Mouse (Mus musculus) G1E (cell line): ENCODE measurements around the gene Rtl5. TPM values are rescaled to one million over a fixed set of nuclear protein-coding genes. Genes with fewer than 3 reads are reported as not detected.

ENCODE experiments used
- ATAC-seq: 2 replicates; pipeline ENCODE4 v1.8.0; 2016; ENCODE audit warnings: mild to moderate bottlenecking; ENCODE audit not compliant: insufficient number of reproducible peaks, poor library complexity, low FRiP score, severe bottlenecking; ENCODE audit errors: extremely low read depth
- DNase-seq: peaks from one replicate; pipeline ENCODE4 v3.0.0; 2012; ENCODE audit warnings: low spot score
- H3K27me3 ChIP-seq: 2 replicates; pipeline ENCODE4 v1.6.1; 2012; ENCODE audit warnings: mild to moderate bottlenecking, low read length, inconsistent platforms; ENCODE audit not compliant: insufficient read depth
- H3K36me3 ChIP-seq: replicated peaks from 2 replicates; pipeline ENCODE3; 2012; ENCODE audit warnings: mild to moderate bottlenecking, inconsistent platforms
- H3K4me1 ChIP-seq: 2 replicates; pipeline ENCODE4 v1.6.1; 2012; ENCODE audit warnings: low read depth, low read length, inconsistent platforms, mixed read lengths; ENCODE audit not compliant: insufficient read depth
- H3K4me3 ChIP-seq: 2 replicates; pipeline ENCODE4 v1.5.1; 2012; ENCODE audit warnings: low read depth, mild to moderate bottlenecking, inconsistent platforms, low read length, moderate library complexity, mixed read lengths
- H3K9me3 ChIP-seq: replicated peaks from 2 replicates; pipeline ENCODE4 v1.6.1; 2012; ENCODE audit warnings: inconsistent platforms
- CTCF ChIP-seq: IDR thresholded peaks from 2 replicates; pipeline ENCODE4 v1.5.1; 2012; ENCODE audit warnings: low read depth, low read length, inconsistent platforms, mixed read lengths
- GATA1 ChIP-seq: IDR thresholded peaks from 2 replicates; pipeline ENCODE4 v1.6.1; 2012; ENCODE audit warnings: borderline replicate concordance, low read length, inconsistent platforms, mixed read lengths
- GATA2 ChIP-seq: IDR thresholded peaks from 2 replicates; pipeline ENCODE4 v1.6.1; 2012; ENCODE audit warnings: low read depth, low read length, inconsistent platforms, borderline replicate concordance
- POLR2AphosphoS5 ChIP-seq: IDR thresholded peaks from 2 replicates; pipeline ENCODE4 v1.6.1; 2012; ENCODE audit warnings: low read depth, low read length, inconsistent platforms; ENCODE audit not compliant: insufficient replicate concordance
- TAL1 ChIP-seq: conservative IDR thresholded peaks from 2 replicates; pipeline ENCODE4 v1.6.1; 2012; ENCODE audit warnings: low read depth, low read length, inconsistent platforms, mixed read lengths
- polyA plus RNA-seq: library from polyadenylated mRNA; stranded (reverse); fragments of >175 nt; gene quantifications from 2 replicates; pipeline ENCODE4 v1.2.3, GENCODE M21; 2012
- total RNA-seq, 2 experiments: library from RNA; stranded (forward) in 1 of 2; stranded (reverse) in 1 of 2; fragments of 200-1000 nt in 1 of 2; fragments of >200 nt in 1 of 2; fragmentation: Nextera tagmentation in 1 of 2; gene quantifications; 2 replicates each; pipeline ENCODE4 v1.2.3; 2014 to 2017

The Rtl5 gene
- total and polyA plus RNA-seq, 3 experiments = 0.82 TPM; not detected in 2

GRCm38 (mm10) chrX:102024976-102025375, 46.1 kb downstream of the Rtl5 start:
- no peak for ATAC-seq
- no peak overlapping the region for H3K4me3 ChIP-seq
- no peak for TF ChIP-seq GATA1
- no peak for TF ChIP-seq GATA2
- TF ChIP-seq CTCF = no peak
- TF ChIP-seq POLR2AphosphoS5 = no peak
- no peak for TF ChIP-seq TAL1
- H3K4me1 ChIP-seq = no peaks in the 10 kb centered on the region
- H3K9me3 ChIP-seq = no peaks in the 10 kb centered on the region
- H3K36me3 ChIP-seq = no peaks in the 10 kb centered on the region
- no peak for DNase-seq
- H3K27me3 ChIP-seq = no peaks in the 10 kb centered on the region

- H3K9me3 ChIP-seq = no peaks in the 10 kb centered on the region
- H3K36me3 ChIP-seq = no peaks in the 10 kb centered on the region
- TF ChIP-seq CTCF = no peak
- TF ChIP-seq POLR2AphosphoS5 = no peak
- TF ChIP-seq GATA1 = no peak
- no peak for TF ChIP-seq GATA2
- no peak for TF ChIP-seq TAL1
- H3K4me3 ChIP-seq = no peak overlapping the region
- ATAC-seq = no peak
- H3K4me1 ChIP-seq = no peaks in the 10 kb centered on the region
- no peak for DNase-seq
- peaks cover 6% of the 10 kb centered on the region; the same call in 1 of the 2 replicates for H3K27me3 ChIP-seq
Observed at GRCm38 (mm10) chrX:102019471-102020240, 51.4 kb downstream of the Rtl5 start.

- no peak overlapping the region for H3K4me3 ChIP-seq
- ATAC-seq (no peak), DNase-seq (no peak)
- H3K9me3 ChIP-seq = no peaks in the 10 kb centered on the region
- H3K27me3 ChIP-seq = peaks cover 6% of the 10 kb centered on the region; the same call in 1 of the 2 replicates
- no peak for TF ChIP-seq GATA2
- TF ChIP-seq GATA1 = no peak
- TF ChIP-seq TAL1 = no peak
- TF ChIP-seq POLR2AphosphoS5 = no peak
- no peak for TF ChIP-seq CTCF
- H3K4me1 ChIP-seq = no peaks in the 10 kb centered on the region
- no peaks in the 10 kb centered on the region for H3K36me3 ChIP-seq
Observed at GRCm38 (mm10) chrX:102018890-102019289, 52.2 kb downstream of the Rtl5 start.

DNA sequence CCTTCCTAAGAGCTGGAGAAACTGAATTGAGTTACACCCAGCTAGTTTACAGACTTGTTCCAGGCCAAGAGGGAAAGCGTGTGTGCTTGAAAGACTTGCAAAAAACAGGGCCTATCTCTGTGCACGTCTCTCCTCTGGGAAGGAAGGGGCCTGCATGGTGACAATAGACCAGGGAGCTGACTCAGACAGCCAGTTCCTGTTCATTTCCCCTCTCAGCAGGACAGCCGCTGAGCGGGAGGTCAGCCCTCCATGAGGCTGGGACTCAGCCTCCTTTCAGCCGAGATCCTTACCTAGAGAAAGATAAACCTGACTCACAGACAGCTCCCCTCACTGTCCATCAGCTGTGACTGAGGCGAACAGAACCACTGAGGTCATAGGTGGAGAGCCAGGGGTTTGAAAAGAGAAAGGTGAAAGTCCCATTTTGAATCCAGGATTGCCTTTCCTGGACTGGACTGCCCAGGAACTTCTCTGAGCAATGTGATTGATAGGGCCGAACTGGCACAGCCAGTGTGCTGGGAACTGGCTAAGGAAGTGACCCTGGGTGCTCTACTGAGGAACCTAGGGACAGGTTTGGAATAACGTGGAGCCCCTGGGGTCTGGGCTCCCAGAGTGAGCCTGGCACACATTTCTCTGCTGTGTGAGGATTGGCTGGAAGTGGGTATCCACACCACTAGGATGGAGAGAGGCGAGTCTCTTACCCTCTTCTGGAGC, 53.7 kb downstream of the Rtl5 start:
- no peaks in the 10 kb centered on the region for H3K9me3 ChIP-seq
- TF ChIP-seq POLR2AphosphoS5 (no peak), TAL1 (no peak)
- DNase-seq (no peak), ATAC-seq (no peak)
- H3K36me3 ChIP-seq = no peaks in the 10 kb centered on the region
- no peak overlapping the region for H3K4me3 ChIP-seq
- H3K4me1 ChIP-seq = no peaks in the 10 kb centered on the region
- peaks cover 6% of the 10 kb centered on the region; the same call in 1 of the 2 replicates for H3K27me3 ChIP-seq

Other genes with a start within 250 kb of the Rtl5 start
- gene Nhsl2, start 221.9 kb downstream of the Rtl5 start, total RNA-seq (2014; fragmentation: Nextera tagmentation) = not detected in 2 replicates
- gene Nhsl2, start 221.9 kb downstream of the Rtl5 start, total RNA-seq (2017) = 0.05 and 0.17 TPM in 2 replicates
- gene Nhsl2, start 221.9 kb downstream of the Rtl5 start, polyA plus RNA-seq = under 0.01 and 0.02 TPM in 2 replicates
- 45.8 and 49.2 TPM in 2 replicates for gene Pin4, start 48.1 kb upstream of the Rtl5 start, total RNA-seq (2014; fragmentation: Nextera tagmentation)
- 88.2 and 126 TPM in 2 replicates for gene Pin4, start 48.1 kb upstream of the Rtl5 start, total RNA-seq (2017)
- gene Pin4, start 48.1 kb upstream of the Rtl5 start, polyA plus RNA-seq = 13.3 and 13.4 TPM in 2 replicates
- gene Ercc6l, start 85.8 kb upstream of the Rtl5 start, total RNA-seq (2014; fragmentation: Nextera tagmentation) = 20.7 and 22.0 TPM in 2 replicates
- gene Ercc6l, start 85.8 kb upstream of the Rtl5 start, total RNA-seq (2017) = 36.0 and 40.9 TPM in 2 replicates
- 0.80 and 1.2 TPM in 2 replicates for gene Ercc6l, start 85.8 kb upstream of the Rtl5 start, polyA plus RNA-seq
- gene Rps4x, start 118.1 kb upstream of the Rtl5 start, total RNA-seq (2014; fragmentation: Nextera tagmentation) = 991 and 1,040 TPM in 2 replicates
- gene Rps4x, start 118.1 kb upstream of the Rtl5 start, total RNA-seq (2017) = 2,960 and 3,116 TPM in 2 replicates
- 161 and 175 TPM in 2 replicates for gene Rps4x, start 118.1 kb upstream of the Rtl5 start, polyA plus RNA-seq
- not detected in 2 replicates for gene Cited1, start 180.9 kb upstream of the Rtl5 start, total RNA-seq (2014; fragmentation: Nextera tagmentation)
- 3.8 and 4.4 TPM in 2 replicates for gene Cited1, start 180.9 kb upstream of the Rtl5 start, total RNA-seq (2017)
- 1.6 and 1.7 TPM in 2 replicates for gene Cited1, start 180.9 kb upstream of the Rtl5 start, polyA plus RNA-seq